Mouse (Mus musculus) testis, adult 2 months (tissue): ENCODE results near the gene Cep72. TPM values are rescaled to one million over a fixed set of nuclear protein-coding genes. Genes with fewer than 3 reads are reported as not detected.

Source experiments
- H3K27ac ChIP-seq: fragments of 200-500 bp; 2 replicates; pipeline ENCODE4 v1.5.1; 2012; ENCODE audit warnings: low read depth, low read length; ENCODE audit not compliant: control insufficient read depth, insufficient read depth
- H3K27me3 ChIP-seq: fragments of 200-500 bp; 2 replicates; pipeline ENCODE4 v1.6.1; 2012; ENCODE audit warnings: mild to moderate bottlenecking, low read length, moderate library complexity; ENCODE audit not compliant: control insufficient read depth, insufficient read depth
- H3K36me3 ChIP-seq: fragments of 200-500 bp; 2 replicates; pipeline ENCODE4 v1.6.1; 2012; ENCODE audit warnings: mild to moderate bottlenecking, low read length; ENCODE audit not compliant: control insufficient read depth, insufficient read depth
- H3K4me1 ChIP-seq: fragments of 200-500 bp; 2 replicates; pipeline ENCODE4 v1.6.1; 2012; ENCODE audit warnings: low read length; ENCODE audit not compliant: control insufficient read depth, insufficient read depth
- H3K4me3 ChIP-seq: fragments of 200-500 bp; 2 replicates; pipeline ENCODE4 v1.5.1; 2012; ENCODE audit warnings: low read depth, mild to moderate bottlenecking, low read length, moderate library complexity, mixed read lengths; ENCODE audit not compliant: control insufficient read depth
- CTCF ChIP-seq: fragments of 200-500 bp; IDR thresholded peaks from 2 replicates; pipeline ENCODE4 v1.5.1; 2012; ENCODE audit warnings: low read depth, mild to moderate bottlenecking, inconsistent platforms, low read length, moderate library complexity; ENCODE audit not compliant: control insufficient read depth, insufficient read depth, insufficient replicate concordance
- POLR2A ChIP-seq: fragments of 200-500 bp; IDR thresholded peaks from 2 replicates; pipeline ENCODE4 v1.6.1; 2012; ENCODE audit warnings: low read depth, mild to moderate bottlenecking, inconsistent platforms, low read length, moderate library complexity; ENCODE audit not compliant: control insufficient read depth
- polyA plus RNA-seq: library from polyadenylated mRNA; depleted of rRNA; stranded (reverse); fragments of >200 nt; gene quantifications from 2 replicates; pipeline ENCODE4 v1.2.3, GENCODE M21; 2012; rRNA removed

Cep72 gene
- 63.2 and 69.1 TPM in 2 replicates for polyA plus RNA-seq

DNA sequence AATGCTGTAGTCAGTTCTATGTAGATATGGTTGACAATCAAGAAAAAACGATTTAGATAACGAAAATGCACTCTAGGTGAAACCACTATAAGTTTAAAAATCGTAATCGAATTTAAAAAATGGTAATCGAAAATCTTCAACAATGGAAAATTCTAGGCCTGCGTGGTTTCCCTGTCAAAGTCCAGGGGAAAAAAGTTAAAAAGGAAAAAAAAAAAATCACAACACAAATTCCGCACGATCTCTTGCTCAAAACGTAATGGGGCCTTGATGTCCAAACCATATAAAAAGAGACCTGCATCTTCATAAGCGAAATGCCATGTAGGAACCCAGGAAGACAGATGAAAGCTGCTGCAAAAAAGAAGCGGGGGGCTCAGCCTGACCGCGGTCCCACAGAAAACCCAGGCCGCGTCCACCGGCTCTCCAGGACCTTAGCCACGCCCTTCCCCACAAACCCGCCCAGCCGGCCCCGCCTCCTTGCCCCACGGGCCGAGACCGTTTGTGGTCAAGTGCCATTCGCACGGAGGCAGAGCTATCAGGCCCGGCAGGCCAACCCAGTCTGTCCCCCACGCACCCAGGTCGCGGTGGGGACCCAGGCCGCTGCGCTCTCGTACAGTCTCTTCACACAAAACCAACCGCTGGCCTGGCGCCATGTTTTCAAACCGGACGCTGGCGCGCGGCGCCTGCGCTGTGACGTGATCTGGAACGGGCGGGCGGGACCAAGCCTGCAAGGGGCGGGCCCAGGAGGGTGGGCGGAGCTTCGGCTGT lies at the start of gene Cep72:
Cep72 (minus strand) TSS at position 687 of the 765 bp plus-strand sequence.
- TF ChIP-seq POLR2A, result peak; percentile 93
- no peak for TF ChIP-seq CTCF
- 0 out of 2 replicates have a peak, but pooled peaks cover 2% of the 10 kb centered on the region for H3K4me1 ChIP-seq
- peak within 1 kb of the TSS; percentile 100 for H3K27ac ChIP-seq
- H3K4me3 ChIP-seq, result peak within 1 kb of the TSS; percentile 100
- H3K36me3 ChIP-seq, result no peaks in the 10 kb centered on the region; the same call in 1 of the 2 replicates
- no peaks in the 10 kb centered on the region for H3K27me3 ChIP-seq

GRCm38 (mm10) chr13:74107410-74107809 lies 45.3 kb upstream of the Cep72 start:
- no peaks in the 10 kb centered on the region for H3K36me3 ChIP-seq
- no peak for TF ChIP-seq CTCF
- no peak for TF ChIP-seq POLR2A
- H3K27me3 ChIP-seq, result no peaks in the 10 kb centered on the region
- H3K4me3 ChIP-seq, result no peak overlapping the region
- H3K27ac ChIP-seq, result no peak overlapping the region
- no peaks in the 10 kb centered on the region for H3K4me1 ChIP-seq

DNA sequence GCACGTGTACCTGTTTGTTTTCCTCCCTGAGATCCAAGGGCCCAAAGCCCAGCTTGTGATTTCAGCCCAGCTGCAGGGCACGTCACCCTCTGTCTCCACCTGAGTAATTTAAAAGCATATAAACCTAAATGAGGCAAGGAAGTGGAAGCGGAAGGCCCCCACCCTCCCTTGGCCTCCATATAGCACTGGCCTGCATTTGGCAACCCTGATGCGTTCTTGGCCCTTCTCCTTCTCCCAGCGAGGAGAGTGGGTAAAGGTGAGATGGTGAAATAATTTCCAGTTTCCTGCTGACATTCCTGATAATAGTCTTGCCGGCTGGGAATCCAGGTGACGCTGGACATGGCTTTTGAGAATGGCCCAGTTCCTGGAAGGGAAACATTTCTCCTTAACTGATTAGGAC lies 42.3 kb upstream of the Cep72 start:
- Histone ChIP-seq H3K27me3 (no peaks in the 10 kb centered on the region), H3K4me1 (no peaks in the 10 kb centered on the region), H3K4me3 (no peak overlapping the region), H3K27ac (no peak overlapping the region), H3K36me3 (no peaks in the 10 kb centered on the region)
- TF ChIP-seq POLR2A (no peak), CTCF (no peak)

DNA sequence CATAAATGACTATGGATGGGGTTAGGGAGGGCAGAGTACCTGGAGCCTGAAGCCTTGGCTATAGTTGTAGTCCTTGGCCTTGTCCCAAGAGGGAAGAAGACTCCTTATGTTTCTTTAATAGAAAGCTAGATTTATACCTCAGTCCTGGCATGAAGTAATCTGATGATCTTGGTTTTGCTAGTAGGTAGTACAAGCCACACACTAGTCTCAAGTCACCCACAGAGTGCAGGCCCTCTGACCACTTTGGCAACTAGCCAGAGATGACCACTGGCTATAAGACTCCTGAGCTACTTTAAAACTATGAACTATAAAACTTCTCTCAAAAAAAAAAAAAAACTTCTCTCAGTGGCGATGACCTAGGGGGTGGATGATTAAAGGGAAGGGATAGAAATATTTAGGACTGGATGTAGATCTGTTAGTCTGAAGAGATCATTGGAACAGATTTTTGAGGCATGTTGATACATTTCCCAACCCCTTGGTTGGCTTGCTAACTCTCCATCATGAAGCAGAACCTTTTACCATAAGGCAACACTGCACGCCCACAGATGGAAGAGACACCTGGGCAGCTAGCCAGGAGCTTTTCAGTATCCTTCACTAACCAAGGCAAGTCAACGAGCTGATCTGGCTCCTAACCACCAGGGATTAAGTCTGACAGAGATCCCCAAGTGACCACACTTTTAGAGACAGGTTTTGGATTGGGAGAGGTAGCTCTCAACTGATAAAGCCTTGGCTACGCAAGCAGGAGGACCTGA lies 40.9 kb upstream of the Cep72 start:
- Histone ChIP-seq H3K4me3 (no peak overlapping the region), H3K36me3 (no peaks in the 10 kb centered on the region), H3K27me3 (no peaks in the 10 kb centered on the region), H3K4me1 (no peaks in the 10 kb centered on the region), H3K27ac (no peak overlapping the region)
- TF ChIP-seq CTCF (no peak), POLR2A (no peak)

GRCm38 (mm10) chr13:74102108-74102830 lies 40.2 kb upstream of the Cep72 start:
- TF ChIP-seq POLR2A (no peak), CTCF (no peak)
- no peaks in the 10 kb centered on the region for H3K27me3 ChIP-seq
- no peaks in the 10 kb centered on the region for H3K4me1 ChIP-seq
- no peaks in the 10 kb centered on the region for H3K36me3 ChIP-seq
- H3K27ac ChIP-seq, result no peak overlapping the region
- H3K4me3 ChIP-seq, result no peak overlapping the region

DNA sequence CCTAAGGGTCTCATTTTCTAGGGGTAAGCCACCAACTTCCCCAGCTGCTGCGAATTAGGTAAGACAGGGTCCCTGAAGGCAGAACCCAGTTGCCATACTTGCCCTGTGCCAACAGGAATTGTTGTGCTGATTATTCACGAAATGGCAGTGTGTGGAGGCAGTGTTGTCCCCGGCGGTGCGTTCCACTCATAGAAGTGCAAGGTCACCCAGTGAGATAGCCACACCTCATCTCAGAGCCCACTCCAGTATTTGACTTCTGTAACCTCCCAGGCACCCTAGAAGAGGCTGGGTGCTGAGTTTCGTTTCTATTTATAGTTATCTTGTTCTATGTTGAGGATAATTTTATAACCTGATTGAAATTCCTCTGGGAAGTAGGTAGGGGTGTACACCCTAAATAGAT lies 36.8 kb upstream of the Cep72 start:
- Histone ChIP-seq H3K4me3 (no peak overlapping the region), H3K36me3 (no peaks in the 10 kb centered on the region), H3K4me1 (no peaks in the 10 kb centered on the region), H3K27ac (no peak overlapping the region), H3K27me3 (no peaks in the 10 kb centered on the region)
- TF ChIP-seq CTCF, result no peak
- no peak for TF ChIP-seq POLR2A

GRCm38 (mm10) chr13:74096715-74097363 lies 34.7 kb upstream of the Cep72 start:
- Histone ChIP-seq H3K27me3 (no peaks in the 10 kb centered on the region), H3K4me3 (no peak overlapping the region), H3K27ac (no peak overlapping the region), H3K36me3 (no peaks in the 10 kb centered on the region), H3K4me1 (no peaks in the 10 kb centered on the region)
- peak; percentile 58; the same call in 1 of the 2 replicates for TF ChIP-seq CTCF
- TF ChIP-seq POLR2A, result no peak
